Mouse (Mus musculus): ENCODE results near the gene Atp5e.

GRCm38 (mm10) chr2:174470786-174471405 lies 7.0 kb upstream of the Atp5e start:
- TF ChIP-seq E2F4 (IDR thresholded peaks at IDR 0.05; ENCODE audit: insufficient replicate concordance, low read depth, low read length) (no peak), CTCF (conservative IDR thresholded peaks at IDR 0.05 in 1 of 2, IDR thresholded peaks at IDR 0.05 in 1 of 2; ENCODE audit: low read depth in 2 of 2, low read length in 2 of 2) (no peak), TCF12 (IDR thresholded peaks at IDR 0.05; ENCODE audit: low read depth, low read length) (no peak), JUND (conservative IDR thresholded peaks at IDR 0.05; ENCODE audit: low read depth, low read length) (no peak), MAFK (IDR thresholded peaks at IDR 0.05; ENCODE audit: insufficient replicate concordance, low read length) (no peak), MXI1 (IDR thresholded peaks at IDR 0.05; ENCODE audit: low read depth, low read length) (no peak), SIN3A (IDR thresholded peaks at IDR 0.05; ENCODE audit: low read length) (no peak), USF2 (conservative IDR thresholded peaks at IDR 0.05; ENCODE audit: low read depth, low read length) (no peak), EP300 (IDR thresholded peaks at IDR 0.05; ENCODE audit: low read length) (no peak), SMC3 (IDR thresholded peaks at IDR 0.05; ENCODE audit: low read depth, low read length) (no peak), POLR2A (IDR thresholded peaks at IDR 0.05; ENCODE audit: low read depth, low read length) (no peak)
